7 mouse cellular contexts compared by ENCODE assay signal in genomic region chr8:95141469-95142074, GRCm38 (mm10).
DNase-seq lines count a peak whose midpoint lies in the region; ATAC-seq and TF ChIP-seq lines count a peak whose summit lies in the region.

No protein-coding gene starts in this region.

- H3K27ac ChIP-seq in CH12.LX (ENCODE audit: insufficient read depth, low read depth): no peak overlapping the region
- H3K27ac ChIP-seq in forebrain, embryonic 16.5 days (ENCODE audit: low read length): no peak overlapping the region
- H3K27ac ChIP-seq in midbrain, embryonic 13.5 days: peak overlapping the region; percentile 74

- dilution Hi-C loops in CH12.LX (cut with MboI; ENCODE audit: extremely low pct_ligation_motif_present, extremely low pct_unique_long_range_greater_than_20kb, low sequenced_read_pairs): no loop called here

- peak overlapping the region; percentile 32; the same call in 1 of the 2 replicates for H3K4me2 ChIP-seq in CH12.LX (ENCODE audit: insufficient read depth, low read depth, poor library complexity, severe bottlenecking)
- peak overlapping the region; percentile 92 for H3K4me2 ChIP-seq in forebrain, embryonic 16.5 days (ENCODE audit: low read length)
- H3K4me2 ChIP-seq in midbrain, embryonic 13.5 days (replicated peaks): peak overlapping the region; percentile 95

- no peak for ATAC-seq in forebrain, embryonic 16.5 days
- ATAC-seq in midbrain, embryonic 13.5 days: no peak

- in situ Hi-C loops in CH12.LX (cut with MboI; ENCODE audit: low pct_ligation_motif_present, low pct_unique_long_range_greater_than_20kb, low sequenced_read_pairs): no loop called here

- H3K79me2 ChIP-seq in CH12.LX (replicated peaks; ENCODE audit: control insufficient read depth, extremely low read depth, insufficient read depth, poor library complexity, severe bottlenecking): no peaks in the 10 kb centered on the region

- H3K4me3 ChIP-seq in CH12.LX (replicated peaks in 1 of 3; ENCODE audit: low read depth in 2 of 3, low read length in 2 of 3, poor library complexity in 1 of 3): peak overlapping the region in 2 of 3 experiments; percentile 19 to 32
- peak overlapping the region; percentile 68 for H3K4me3 ChIP-seq in forebrain, embryonic 16.5 days (replicated peaks; ENCODE audit: low read length)
- H3K4me3 ChIP-seq in midbrain, embryonic 13.5 days (replicated peaks): peak overlapping the region; percentile 68

- no peaks in the 10 kb centered on the region for H3K9me3 ChIP-seq in CH12.LX (replicated peaks; ENCODE audit: low read length)
- no peaks in the 10 kb centered on the region for H3K9me3 ChIP-seq in forebrain, embryonic 16.5 days (ENCODE audit: control insufficient read depth, low read length)
- no peaks in the 10 kb centered on the region for H3K9me3 ChIP-seq in midbrain, embryonic 13.5 days

- TF ChIP-seq RAD21 in CH12.LX (IDR thresholded peaks at IDR 0.05; ENCODE audit: low read depth, low read length): no peak

- WGBS in forebrain, embryonic 16.5 days: 8% methylated on average over 6 of the region's 6 CpGs
- 5% methylated on average over 6 of the region's 6 CpGs for WGBS in midbrain, embryonic 13.5 days

- DNase-seq in 3134 (ENCODE audit: extremely low read depth, insufficient read length, low spot score) (peak; percentile 70), CH12.LX (ENCODE audit: extremely low read depth) (no peak)
- DNase-seq in kidney, postnatal 14 days: peak; percentile 57
- no peak for DNase-seq in ovary, postnatal 14 days (ENCODE audit: low spot score)
- DNase-seq in layer of hippocampus, postnatal 10 days (ENCODE audit: low spot score in 2 of 2): no peak

- H3K4me1 ChIP-seq in CH12.LX (ENCODE audit: control insufficient read depth in 1 of 2, insufficient read depth in 2 of 2): peaks cover 3 to 23% of the 10 kb centered on the region in 2 experiments
- H3K4me1 ChIP-seq in forebrain, embryonic 16.5 days (replicated peaks; ENCODE audit: control insufficient read depth, insufficient read depth, low read length): peaks cover 36% of the 10 kb centered on the region
- H3K4me1 ChIP-seq in midbrain, embryonic 13.5 days (replicated peaks): peaks cover 53% of the 10 kb centered on the region

- no peak for TF ChIP-seq CTCF in CH12.LX (conservative IDR thresholded peaks at IDR 0.05 in 1 of 2, IDR thresholded peaks at IDR 0.05 in 1 of 2; ENCODE audit: low read depth in 2 of 2, low read length in 2 of 2)

- H3K36me3 ChIP-seq in CH12.LX (replicated peaks in 1 of 2; ENCODE audit: control insufficient read depth in 1 of 2, insufficient read depth in 1 of 2, low read length in 1 of 2): no peaks in the 10 kb centered on the region
- no peaks in the 10 kb centered on the region for H3K36me3 ChIP-seq in forebrain, embryonic 16.5 days (ENCODE audit: control insufficient read depth, insufficient read depth)
- H3K36me3 ChIP-seq in midbrain, embryonic 13.5 days: no peaks in the 10 kb centered on the region

- no peak overlapping the region for H3K9ac ChIP-seq in CH12.LX (ENCODE audit: insufficient read depth, low read depth)
- H3K9ac ChIP-seq in forebrain, embryonic 16.5 days (replicated peaks; ENCODE audit: low read depth, low read length): peak overlapping the region; percentile 79
- peak overlapping the region; percentile 90 for H3K9ac ChIP-seq in midbrain, embryonic 13.5 days (replicated peaks)

- TF ChIP-seq POLR2A in CH12.LX (IDR thresholded peaks at IDR 0.05; ENCODE audit: low read depth, low read length): no peak

- TF ChIP-seq EP300 in CH12.LX (IDR thresholded peaks at IDR 0.05; ENCODE audit: low read length): no peak

- no peaks in the 10 kb centered on the region for H3K27me3 ChIP-seq in CH12.LX (replicated peaks)
- H3K27me3 ChIP-seq in forebrain, embryonic 16.5 days (replicated peaks; ENCODE audit: control insufficient read depth, insufficient read depth, low read length): peaks cover 10% of the 10 kb centered on the region
- peaks cover 49% of the 10 kb centered on the region for H3K27me3 ChIP-seq in midbrain, embryonic 13.5 days

TF ChIP-seq in CH12.LX, 34 proteins besides CTCF, POLR2A, EP300 and RAD21:
- no peak for TF ChIP-seq USF2 (conservative IDR thresholded peaks at IDR 0.05; ENCODE audit: low read depth, low read length)
- TF ChIP-seq MXI1 (IDR thresholded peaks at IDR 0.05; ENCODE audit: low read depth, low read length): no peak

Comparison
In these comparisons a context has a peak if more than half of its experiments do, and no peak if none do; other contexts are left out.
1. DNase-seq: peak in 3134 (single experiment) and kidney, postnatal 14 days (single experiment); none in CH12.LX (single experiment), ovary, postnatal 14 days (single experiment) and layer of hippocampus, postnatal 10 days (0 of 2).
2. H3K4me2 ChIP-seq: peak in every context shown above with its lines; median percentile 95 in midbrain, embryonic 13.5 days; 92 in forebrain, embryonic 16.5 days; 32 in CH12.LX.
3. Peak in every context shown above with its lines, with median percentiles within 50 percentile points of each other: H3K4me3 ChIP-seq.